Mouse (Mus musculus) limb, embryonic 13.5 days (tissue): Measurements from ENCODE around the gene Epb41. TPM values are rescaled to one million over a fixed set of nuclear protein-coding genes. Genes with fewer than 3 reads are reported as not detected.

Experiments
- ATAC-seq: fragments of 200-750 bp; cut with Nextera tagmentation; 2 replicates; pipeline ENCODE4 v1.8.0; 2017; ENCODE audit warnings: low read depth, moderate number of reproducible peaks, moderate TSS enrichment; ENCODE audit not compliant: low FRiP score
- H3K27ac ChIP-seq: fragments of 300-500 bp; sonication (generic); 2 replicates; pipeline ENCODE4 v1.5.1; 2015; ENCODE audit warnings: inconsistent platforms, mild to moderate bottlenecking, moderate library complexity
- H3K27me3 ChIP-seq: fragments of 300-500 bp; sonication (generic); 2 replicates; pipeline ENCODE4 v1.6.1; 2015; ENCODE audit warnings: mild to moderate bottlenecking, inconsistent platforms
- H3K36me3 ChIP-seq: fragments of 300-500 bp; sonication (generic); 2 replicates; pipeline ENCODE4 v1.6.1; 2015; ENCODE audit warnings: inconsistent platforms, mild to moderate bottlenecking, moderate library complexity
- H3K4me1 ChIP-seq: fragments of 300-500 bp; sonication (generic); 2 replicates; pipeline ENCODE4 v1.6.1; 2015; ENCODE audit warnings: inconsistent platforms
- H3K4me2 ChIP-seq: fragments of 300-500 bp; sonication (generic); replicated peaks from 2 replicates; pipeline ENCODE4 v1.6.1; 2015; ENCODE audit warnings: inconsistent platforms, mild to moderate bottlenecking, moderate library complexity
- H3K4me3 ChIP-seq: fragments of 300-500 bp; sonication (generic); 2 replicates; pipeline ENCODE4 v1.5.1; 2015; ENCODE audit warnings: moderate library complexity, mild to moderate bottlenecking, inconsistent platforms
- H3K9ac ChIP-seq: fragments of 300-500 bp; sonication (generic); 2 replicates; pipeline ENCODE4 v1.6.1; 2015; ENCODE audit warnings: mild to moderate bottlenecking, inconsistent platforms
- H3K9me3 ChIP-seq: fragments of 300-500 bp; sonication (generic); 2 replicates; pipeline ENCODE4 v1.6.1; 2016; ENCODE audit warnings: inconsistent platforms
- WGBS: fragments of 180-500 bp; shearing (Covaris S2); methylation state at CpG from one replicate; pipeline ENCODE4 v1.1.7; 2015; 5-methylcytosine and 5-hydroxymethylcytosine counted together
- polyA plus RNA-seq: library from polyadenylated mRNA; unstranded; fragments of >200 nt; fragmentation: Nextera tagmentation; extraction: Ambion mirVana; gene quantifications from 2 replicates; pipeline ENCODE4 v1.2.1, GENCODE M21; 2015

Gene Epb41
- polyA plus RNA-seq, 1 experiment from 2014 or later, result 78.8 TPM

- H3K9ac ChIP-seq, result no peak overlapping the region
- no peak for ATAC-seq
- no peak overlapping the region for H3K4me2 ChIP-seq
- 50% methylated on average over 7 of the region's 7 CpGs for WGBS
- H3K36me3 ChIP-seq, result no peaks in the 10 kb centered on the region
- H3K4me3 ChIP-seq, result no peak overlapping the region
- no peaks in the 10 kb centered on the region for H3K27me3 ChIP-seq
- H3K4me1 ChIP-seq, result peaks cover 39% of the 10 kb centered on the region
- H3K27ac ChIP-seq, result no peak overlapping the region
- no peaks in the 10 kb centered on the region for H3K9me3 ChIP-seq
These were observed 37.1 kb downstream of the Epb41 start for GRCm38 (mm10) chr4:132037991-132038390.

GRCm38 (mm10) chr4:132037137-132037536, 38.0 kb downstream of the Epb41 start:
- H3K9ac ChIP-seq, result no peak overlapping the region
- no peak overlapping the region for H3K27ac ChIP-seq
- ATAC-seq, result no peak
- H3K9me3 ChIP-seq, result no peaks in the 10 kb centered on the region
- WGBS, result 83% methylated on average over 5 of the region's 5 CpGs
- H3K27me3 ChIP-seq, result no peaks in the 10 kb centered on the region
- no peak overlapping the region for H3K4me2 ChIP-seq
- peaks cover 34% of the 10 kb centered on the region for H3K4me1 ChIP-seq
- no peak overlapping the region for H3K4me3 ChIP-seq
- no peaks in the 10 kb centered on the region for H3K36me3 ChIP-seq

- Histone ChIP-seq H3K36me3 (no peaks in the 10 kb centered on the region), H3K9ac (no peak overlapping the region), H3K27me3 (no peaks in the 10 kb centered on the region), H3K4me2 (no peak overlapping the region), H3K4me3 (no peak overlapping the region), H3K27ac (no peak overlapping the region), H3K4me1 (peaks cover 46% of the 10 kb centered on the region), H3K9me3 (no peaks in the 10 kb centered on the region)
- 24% methylated on average over 2 of the region's 2 CpGs for WGBS
- ATAC-seq, result no peak
These were observed 40.9 kb downstream of the Epb41 start for GRCm38 (mm10) chr4:132034242-132034641.

- Histone ChIP-seq H3K36me3 (no peaks in the 10 kb centered on the region), H3K27me3 (no peaks in the 10 kb centered on the region), H3K4me1 (peaks cover 38% of the 10 kb centered on the region), H3K9ac (no peak overlapping the region), H3K4me3 (no peak overlapping the region), H3K27ac (no peak overlapping the region), H3K9me3 (no peaks in the 10 kb centered on the region), H3K4me2 (no peak overlapping the region)
- 79% methylated on average over 1 of the region's 1 CpGs for WGBS
- no peak for ATAC-seq
These were observed 41.9 kb downstream of the Epb41 start for GRCm38 (mm10) chr4:132033183-132033582.

GRCm38 (mm10) chr4:132029851-132030741, 45.0 kb downstream of the Epb41 start:
- H3K4me3 ChIP-seq, result no peak overlapping the region
- no peaks in the 10 kb centered on the region for H3K27me3 ChIP-seq
- H3K36me3 ChIP-seq, result no peaks in the 10 kb centered on the region
- no peak overlapping the region for H3K27ac ChIP-seq
- ATAC-seq, result no peak
- H3K9ac ChIP-seq, result no peak overlapping the region
- no peaks in the 10 kb centered on the region for H3K9me3 ChIP-seq
- H3K4me1 ChIP-seq, result peaks cover 34% of the 10 kb centered on the region
- H3K4me2 ChIP-seq, result no peak overlapping the region
- 65% methylated on average over 10 of the region's 10 CpGs for WGBS

- H3K9ac ChIP-seq, result no peak overlapping the region
- ATAC-seq, result no peak
- H3K27ac ChIP-seq, result no peak overlapping the region
- 98% methylated on average over 1 of the region's 1 CpGs for WGBS
- H3K4me3 ChIP-seq, result no peak overlapping the region
- H3K9me3 ChIP-seq, result no peaks in the 10 kb centered on the region
- H3K27me3 ChIP-seq, result no peaks in the 10 kb centered on the region
- H3K4me1 ChIP-seq, result peaks cover 33% of the 10 kb centered on the region
- no peak overlapping the region for H3K4me2 ChIP-seq
- no peaks in the 10 kb centered on the region for H3K36me3 ChIP-seq
These were observed 47.3 kb downstream of the Epb41 start for GRCm38 (mm10) chr4:132027806-132028205.

GRCm38 (mm10) chr4:132027167-132027566, 48.0 kb downstream of the Epb41 start:
- Histone ChIP-seq H3K36me3 (no peaks in the 10 kb centered on the region), H3K27ac (no peak overlapping the region), H3K27me3 (no peaks in the 10 kb centered on the region), H3K9ac (no peak overlapping the region), H3K4me1 (peaks cover 33% of the 10 kb centered on the region), H3K4me2 (no peak overlapping the region), H3K4me3 (no peak overlapping the region), H3K9me3 (no peaks in the 10 kb centered on the region)
- no peak for ATAC-seq
- 74% methylated on average over 6 of the region's 6 CpGs for WGBS

GRCm38 (mm10) chr4:132025738-132026527, 49.2 kb downstream of the Epb41 start:
- ATAC-seq, result no peak
- WGBS, result 14% methylated on average over 5 of the region's 5 CpGs
- Histone ChIP-seq H3K4me2 (no peak overlapping the region), H3K27ac (no peak overlapping the region), H3K36me3 (peaks cover 3% of the 10 kb centered on the region; the same call in 1 of the 2 replicates), H3K4me1 (peaks cover 26% of the 10 kb centered on the region), H3K9ac (no peak overlapping the region), H3K9me3 (no peaks in the 10 kb centered on the region), H3K27me3 (no peaks in the 10 kb centered on the region), H3K4me3 (no peak overlapping the region)

- H3K27me3 ChIP-seq, result no peaks in the 10 kb centered on the region
- no peaks in the 10 kb centered on the region for H3K9me3 ChIP-seq
- H3K4me3 ChIP-seq, result no peak overlapping the region
- H3K27ac ChIP-seq, result no peak overlapping the region
- no peak for ATAC-seq
- WGBS, result 74% methylated on average over 2 of the region's 2 CpGs
- peaks cover 21% of the 10 kb centered on the region for H3K4me1 ChIP-seq
- no peak overlapping the region for H3K4me2 ChIP-seq
- H3K9ac ChIP-seq, result no peak overlapping the region
- peaks cover 3% of the 10 kb centered on the region; the same call in 1 of the 2 replicates for H3K36me3 ChIP-seq
These were observed 49.9 kb downstream of the Epb41 start for GRCm38 (mm10) chr4:132025264-132025663.

GRCm38 (mm10) chr4:132023816-132024215, 51.3 kb downstream of the Epb41 start:
- no peak overlapping the region for H3K27ac ChIP-seq
- no peaks in the 10 kb centered on the region for H3K27me3 ChIP-seq
- H3K4me1 ChIP-seq, result peaks cover 15% of the 10 kb centered on the region
- WGBS, result 98% methylated on average over 2 of the region's 2 CpGs
- no peak overlapping the region for H3K9ac ChIP-seq
- no peak for ATAC-seq
- no peak overlapping the region for H3K4me3 ChIP-seq
- peaks cover 3% of the 10 kb centered on the region; the same call in 1 of the 2 replicates for H3K36me3 ChIP-seq
- no peaks in the 10 kb centered on the region for H3K9me3 ChIP-seq
- H3K4me2 ChIP-seq, result no peak overlapping the region

GRCm38 (mm10) chr4:132022639-132023038, 52.5 kb downstream of the Epb41 start:
- H3K4me3 ChIP-seq, result no peak overlapping the region
- no peak for ATAC-seq
- H3K36me3 ChIP-seq, result peaks cover 3% of the 10 kb centered on the region; the same call in 1 of the 2 replicates
- no peak overlapping the region for H3K9ac ChIP-seq
- H3K4me1 ChIP-seq, result peaks cover 15% of the 10 kb centered on the region
- H3K27ac ChIP-seq, result no peak overlapping the region
- 93% methylated on average over 4 of the region's 4 CpGs for WGBS
- no peak overlapping the region for H3K4me2 ChIP-seq
- no peaks in the 10 kb centered on the region for H3K9me3 ChIP-seq
- H3K27me3 ChIP-seq, result no peaks in the 10 kb centered on the region

- no peak overlapping the region for H3K27ac ChIP-seq
- no peak overlapping the region for H3K9ac ChIP-seq
- H3K4me3 ChIP-seq, result no peak overlapping the region
- ATAC-seq, result no peak
- H3K36me3 ChIP-seq, result peaks cover 3% of the 10 kb centered on the region; the same call in 1 of the 2 replicates
- H3K4me2 ChIP-seq, result no peak overlapping the region
- H3K4me1 ChIP-seq, result peaks cover 10% of the 10 kb centered on the region
- no peaks in the 10 kb centered on the region for H3K9me3 ChIP-seq
- H3K27me3 ChIP-seq, result no peaks in the 10 kb centered on the region
- WGBS, result 89% methylated on average over 7 of the region's 7 CpGs
These were observed 53.2 kb downstream of the Epb41 start for GRCm38 (mm10) chr4:132021883-132022282.
